Mouse (Mus musculus) forebrain, embryonic 10.5 days (tissue): ENCODE measurements around the gene Antxr1. TPM values are rescaled to one million over a fixed set of nuclear protein-coding genes. Genes with fewer than 3 reads are reported as not detected.

ENCODE experiments used
- DNase-seq: peaks from one replicate; pipeline ENCODE4 v3.0.0-alpha.2; 2017; ENCODE audit warnings: low spot score; ENCODE audit errors: extremely low spot score
- H3K27ac ChIP-seq: fragments of 300-500 bp; sonication (generic); 2 replicates; pipeline ENCODE4 v1.5.1; 2016; ENCODE audit warnings: mild to moderate bottlenecking
- H3K27me3 ChIP-seq: fragments of 300-500 bp; sonication (generic); 2 replicates; pipeline ENCODE4 v1.6.1; 2016; ENCODE audit warnings: mild to moderate bottlenecking; ENCODE audit not compliant: poor library complexity, severe bottlenecking
- H3K36me3 ChIP-seq: fragments of 300-500 bp; sonication (generic); replicated peaks from 2 replicates; pipeline ENCODE4 v1.6.1; 2016; ENCODE audit warnings: mild to moderate bottlenecking, moderate library complexity
- H3K4me1 ChIP-seq: fragments of 300-500 bp; sonication (generic); 2 replicates; pipeline ENCODE4 v1.6.1; 2016
- H3K4me3 ChIP-seq: fragments of 300-500 bp; sonication (generic); 2 replicates; pipeline ENCODE4 v1.5.1; 2016; ENCODE audit warnings: mild to moderate bottlenecking, moderate library complexity
- H3K9me3 ChIP-seq: fragments of 300-500 bp; sonication (generic); 2 replicates; pipeline ENCODE4 v1.6.1; 2016; ENCODE audit warnings: mild to moderate bottlenecking, moderate library complexity
- WGBS: fragments of 180-500 bp; shearing (Covaris S2); methylation state at CpG from one replicate; pipeline ENCODE4 v1.1.7; 2016; 5-methylcytosine and 5-hydroxymethylcytosine counted together
- polyA plus RNA-seq: library from polyadenylated mRNA; unstranded; fragments of >200 nt; fragmentation: Nextera tagmentation; extraction: Ambion mirVana; gene quantifications from 2 replicates; pipeline ENCODE4 v1.2.1, GENCODE M21; 2016

Antxr1 gene
- polyA plus RNA-seq, 1 experiment from 2014 or later, result 4.3 TPM

DNA sequence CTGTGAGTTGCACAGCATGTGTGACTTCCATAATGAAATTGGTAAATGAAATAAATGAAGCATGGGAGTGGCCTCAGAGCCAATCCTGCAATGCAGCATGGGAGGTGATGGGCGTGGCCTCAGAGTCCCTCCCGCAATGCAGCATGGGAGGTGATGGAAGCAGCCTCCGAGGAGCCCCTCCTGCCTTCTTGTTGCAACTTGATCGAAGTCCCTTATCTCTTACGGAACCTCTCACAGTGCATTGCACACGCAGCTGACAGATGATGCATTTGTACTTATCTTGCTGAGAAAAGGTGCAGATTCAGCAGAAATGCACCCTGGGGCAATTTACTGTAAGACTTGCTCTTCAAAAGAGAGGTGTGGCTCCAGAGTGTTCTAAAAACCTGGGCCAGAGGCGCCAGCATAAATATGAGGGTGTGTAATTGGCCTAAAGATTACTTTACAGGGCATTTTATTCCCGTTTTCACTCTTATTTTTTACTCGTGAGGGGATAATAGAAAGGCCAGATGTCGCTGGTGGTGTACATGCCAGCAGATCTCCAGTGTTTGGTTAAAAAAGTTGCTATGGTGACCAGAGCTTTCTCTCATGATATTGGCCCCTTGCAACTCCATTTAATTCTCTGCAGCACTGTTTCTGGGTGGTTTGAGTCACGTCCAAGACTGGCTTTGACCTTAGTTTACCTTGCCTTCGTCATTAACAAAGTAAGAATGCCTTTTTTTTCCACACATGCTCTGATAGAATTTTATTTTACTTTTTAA lies 195.6 kb downstream of the Antxr1 start:
- Histone ChIP-seq H3K27me3 (no peaks in the 10 kb centered on the region), H3K27ac (no peak overlapping the region), H3K36me3 (peaks cover 15% of the 10 kb centered on the region), H3K4me3 (no peak overlapping the region), H3K4me1 (no peaks in the 10 kb centered on the region), H3K9me3 (no peaks in the 10 kb centered on the region)
- WGBS, result 84% methylated on average over 12 of the region's 12 CpGs
- DNase-seq, result no peak

DNA sequence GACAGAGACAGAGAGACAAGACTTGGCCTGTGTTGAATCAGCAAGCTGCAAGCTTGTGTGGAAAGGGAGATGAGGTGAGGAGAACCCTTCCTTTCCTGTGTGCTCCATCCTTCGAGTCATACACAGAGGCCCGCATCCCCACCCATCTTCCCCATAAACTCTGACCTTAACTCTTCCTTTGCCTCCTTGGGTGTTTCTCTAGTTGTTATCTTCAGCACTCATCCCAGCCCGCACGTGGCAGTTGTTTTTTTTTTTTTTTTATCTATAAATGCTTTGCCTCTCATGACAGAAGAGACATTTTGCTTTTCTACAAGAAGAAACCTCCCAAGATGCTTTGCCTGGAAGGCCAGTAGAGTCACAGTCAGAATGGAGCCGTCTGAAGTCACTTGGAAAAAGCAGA lies 197.1 kb downstream of the Antxr1 start:
- no peaks in the 10 kb centered on the region for H3K27me3 ChIP-seq
- DNase-seq, result no peak
- peaks cover 15% of the 10 kb centered on the region for H3K36me3 ChIP-seq
- no peak overlapping the region for H3K27ac ChIP-seq
- whole genome bisulfite sequencing, result 90% methylated on average over 5 of the region's 5 CpGs
- H3K4me1 ChIP-seq, result no peaks in the 10 kb centered on the region
- no peaks in the 10 kb centered on the region for H3K9me3 ChIP-seq
- no peak overlapping the region for H3K4me3 ChIP-seq

DNA sequence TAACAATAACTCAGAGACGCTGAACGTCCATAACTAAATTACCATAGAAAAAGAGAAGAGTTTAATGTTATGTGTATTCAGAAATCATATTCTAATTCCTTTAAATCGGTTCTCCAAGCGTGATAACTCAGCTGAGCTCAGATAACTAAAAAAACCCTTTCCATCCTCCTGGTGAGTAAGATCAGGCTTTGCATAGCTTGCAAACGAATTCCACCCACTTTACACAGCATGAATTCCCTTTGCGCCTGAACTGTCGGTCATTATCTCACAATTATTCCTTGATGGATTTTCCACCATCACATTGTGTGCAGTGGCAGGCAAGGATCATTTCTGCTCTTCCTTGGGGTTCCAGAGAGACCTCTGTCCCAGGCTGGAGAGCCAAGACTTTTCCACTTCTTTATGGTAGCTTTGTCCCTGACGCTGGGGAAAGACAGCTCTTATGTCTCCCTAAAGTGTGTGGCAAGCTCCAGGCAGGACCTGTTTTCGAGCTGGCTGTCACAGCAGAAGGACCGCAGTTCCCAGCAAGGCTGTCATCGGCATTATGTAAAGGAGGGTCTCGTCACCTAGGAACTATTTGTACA lies 201.6 kb downstream of the Antxr1 start:
- Histone ChIP-seq H3K27ac (no peak overlapping the region), H3K9me3 (peaks cover 4% of the 10 kb centered on the region; the same call in 1 of the 2 replicates), H3K36me3 (peaks cover 20% of the 10 kb centered on the region), H3K4me3 (no peak overlapping the region), H3K27me3 (no peaks in the 10 kb centered on the region), H3K4me1 (peaks cover 6% of the 10 kb centered on the region)
- 79% methylated on average over 12 of the region's 12 CpGs for WGBS
- no peak for DNase-seq

DNA sequence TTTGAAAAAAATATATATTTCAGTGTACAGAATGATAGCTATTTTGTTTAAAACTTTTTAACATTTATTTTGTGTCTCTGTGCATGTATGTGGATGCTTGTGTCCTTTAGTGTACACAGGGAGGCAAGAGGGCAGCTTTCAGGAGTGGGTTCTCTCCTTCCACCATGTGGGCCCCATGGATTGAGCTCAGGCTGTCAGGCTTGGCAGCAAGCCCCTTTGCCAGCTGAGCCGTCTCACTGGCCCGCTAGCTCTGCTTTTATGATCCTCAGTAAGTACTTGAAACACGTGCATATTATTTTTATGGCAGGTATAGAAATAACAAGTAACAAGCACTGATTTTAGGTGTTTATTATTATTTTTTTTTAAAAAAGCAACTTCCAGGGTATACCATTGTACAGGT lies 202.1 kb downstream of the Antxr1 start:
- Histone ChIP-seq H3K36me3 (peaks cover 20% of the 10 kb centered on the region), H3K9me3 (peaks cover 4% of the 10 kb centered on the region; the same call in 1 of the 2 replicates), H3K4me1 (peaks cover 6% of the 10 kb centered on the region), H3K4me3 (no peak overlapping the region), H3K27me3 (no peaks in the 10 kb centered on the region), H3K27ac (no peak overlapping the region)
- WGBS, result 95% methylated on average over 3 of the region's 3 CpGs
- no peak for DNase-seq

DNA sequence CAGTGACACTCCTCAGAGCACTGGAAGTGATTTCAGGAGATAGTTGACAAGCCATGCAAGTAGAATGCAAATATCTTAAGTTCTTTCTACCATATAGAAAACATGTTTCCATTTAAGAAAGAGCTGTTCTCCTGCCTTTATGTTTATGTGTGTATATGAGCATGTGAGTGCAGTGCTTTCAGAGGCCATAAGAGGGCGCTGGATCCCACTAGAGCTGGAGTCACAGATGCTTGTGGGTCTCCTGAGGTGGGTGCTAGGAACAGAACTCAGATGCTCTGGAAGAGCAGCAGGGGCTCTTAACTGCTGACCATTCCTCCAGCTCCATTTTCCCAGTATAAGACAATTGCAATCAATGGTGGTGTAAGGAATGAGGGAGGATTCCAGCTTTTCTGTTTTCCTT lies 204.5 kb downstream of the Antxr1 start:
- H3K4me3 ChIP-seq, result no peak overlapping the region
- no peaks in the 10 kb centered on the region for H3K27me3 ChIP-seq
- DNase-seq, result no peak
- H3K36me3 ChIP-seq, result peaks cover 12% of the 10 kb centered on the region
- no peak overlapping the region for H3K27ac ChIP-seq
- H3K4me1 ChIP-seq, result peaks cover 16% of the 10 kb centered on the region
- WGBS, result 57% methylated on average over 1 of the region's 1 CpGs
- H3K9me3 ChIP-seq, result peaks cover 4% of the 10 kb centered on the region; the same call in 1 of the 2 replicates

DNA sequence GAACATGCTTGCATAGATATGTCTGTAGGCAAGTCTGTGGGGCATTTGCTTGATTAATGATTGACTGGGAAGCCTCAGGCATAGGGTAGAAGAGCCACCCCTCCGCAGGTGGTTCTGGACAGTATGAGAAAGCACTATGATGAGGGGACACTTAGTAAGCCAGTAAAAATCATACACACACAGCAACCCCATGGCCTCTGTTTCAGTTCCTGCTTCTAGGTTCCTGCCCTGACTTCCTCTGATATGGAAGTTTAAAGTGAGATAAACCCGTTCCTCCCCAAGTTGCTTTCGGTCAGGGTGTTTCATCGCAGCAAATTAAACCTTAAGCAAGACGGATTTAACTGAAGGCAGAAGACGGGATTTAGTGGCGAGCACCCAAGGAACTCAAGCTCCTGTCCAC lies 205.0 kb downstream of the Antxr1 start:
- Histone ChIP-seq H3K4me1 (peaks cover 16% of the 10 kb centered on the region), H3K36me3 (peaks cover 7% of the 10 kb centered on the region; the same call in 1 of the 2 replicates), H3K4me3 (no peak overlapping the region), H3K27me3 (no peaks in the 10 kb centered on the region), H3K27ac (no peak overlapping the region), H3K9me3 (peaks cover 4% of the 10 kb centered on the region; the same call in 1 of the 2 replicates)
- DNase-seq, result no peak
- WGBS, result 95% methylated on average over 7 of the region's 7 CpGs

DNA sequence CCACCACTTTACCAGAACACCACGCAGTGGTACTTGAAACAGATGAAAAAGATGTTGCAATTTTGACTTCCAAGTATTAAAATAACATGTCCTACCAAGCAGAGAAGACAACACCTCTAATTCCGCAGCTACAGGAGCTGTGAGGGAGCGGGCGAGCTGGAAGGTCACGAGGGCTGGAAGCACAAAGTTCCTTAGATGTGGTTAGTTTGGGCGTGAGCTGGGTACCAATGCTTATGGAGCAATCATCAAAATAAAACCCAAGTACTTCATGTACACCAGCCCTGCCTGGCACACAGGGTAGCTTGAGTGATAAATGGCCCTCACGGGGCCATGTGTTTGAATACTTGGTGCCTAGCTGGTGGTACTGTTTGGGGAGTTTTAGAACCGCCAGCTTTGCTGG lies 205.8 kb downstream of the Antxr1 start:
- Histone ChIP-seq H3K4me3 (no peak overlapping the region), H3K27ac (no peak overlapping the region), H3K27me3 (no peaks in the 10 kb centered on the region), H3K9me3 (peaks cover 4% of the 10 kb centered on the region; the same call in 1 of the 2 replicates), H3K36me3 (peaks cover 5% of the 10 kb centered on the region; the same call in 1 of the 2 replicates), H3K4me1 (peaks cover 16% of the 10 kb centered on the region)
- 97% methylated on average over 8 of the region's 8 CpGs for WGBS
- no peak for DNase-seq

DNA sequence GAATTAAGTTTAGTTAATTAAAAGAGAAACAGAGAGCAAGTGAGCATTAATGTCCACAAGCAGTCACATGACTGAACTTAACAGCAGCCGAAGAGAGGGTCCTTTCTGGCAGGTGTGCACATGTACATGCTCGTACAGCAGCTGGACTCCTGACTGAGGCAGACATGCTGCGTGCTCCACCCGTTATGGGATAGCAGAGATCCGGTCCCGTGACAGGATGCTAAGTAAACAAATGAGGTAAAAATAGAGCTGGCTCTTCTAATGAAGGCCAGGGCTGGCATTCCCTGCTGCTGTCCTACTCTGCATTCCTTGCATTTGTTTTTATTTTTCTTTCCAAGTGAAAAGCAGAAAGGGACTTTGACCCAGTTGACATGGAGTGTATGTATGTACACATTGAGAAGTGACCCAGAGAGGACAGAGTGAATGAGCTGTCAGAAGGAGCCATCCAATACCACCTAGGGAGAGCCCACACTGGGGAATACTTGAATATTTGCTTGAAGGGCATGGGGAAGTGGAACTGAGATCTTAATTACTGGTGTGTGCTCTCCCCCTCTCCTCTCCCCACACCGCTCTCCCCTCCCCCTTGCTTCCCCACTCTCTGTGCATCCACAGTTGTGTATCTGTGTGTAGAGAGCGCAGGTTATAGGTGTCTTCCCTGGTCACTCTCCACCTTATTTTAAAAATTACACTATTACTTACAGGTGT lies 208.4 kb downstream of the Antxr1 start:
- no peak overlapping the region for H3K27ac ChIP-seq
- H3K4me1 ChIP-seq, result peaks cover 10% of the 10 kb centered on the region
- H3K36me3 ChIP-seq, result peaks cover 5% of the 10 kb centered on the region; the same call in 1 of the 2 replicates
- WGBS, result 72% methylated on average over 8 of the region's 8 CpGs
- H3K27me3 ChIP-seq, result no peaks in the 10 kb centered on the region
- H3K4me3 ChIP-seq, result no peak overlapping the region
- no peak for DNase-seq
- H3K9me3 ChIP-seq, result peaks cover 4% of the 10 kb centered on the region; the same call in 1 of the 2 replicates

DNA sequence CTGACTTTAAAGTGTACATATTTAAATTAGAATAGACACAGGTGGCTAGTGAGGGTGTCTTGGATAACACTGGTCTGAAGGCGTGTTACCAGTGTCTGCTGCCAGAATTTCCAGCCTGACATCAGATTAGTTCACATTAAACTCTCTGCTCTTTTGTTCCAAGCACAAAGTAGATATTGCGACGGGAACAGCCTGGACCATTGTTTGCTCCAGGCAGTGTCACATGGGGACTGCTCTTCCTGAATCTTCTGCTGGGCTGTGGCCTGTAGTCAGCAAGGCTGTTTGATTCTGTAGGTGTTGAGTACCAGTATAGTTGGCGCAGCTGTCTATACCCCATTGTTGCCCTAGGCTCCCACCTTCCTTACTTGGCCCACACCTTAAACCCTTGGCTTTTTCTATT lies 211.6 kb downstream of the Antxr1 start:
- WGBS, result 93% methylated on average over 4 of the region's 4 CpGs
- H3K27me3 ChIP-seq, result no peaks in the 10 kb centered on the region
- no peak overlapping the region for H3K4me3 ChIP-seq
- DNase-seq, result no peak
- H3K9me3 ChIP-seq, result no peaks in the 10 kb centered on the region
- peaks cover 9% of the 10 kb centered on the region for H3K4me1 ChIP-seq
- H3K27ac ChIP-seq, result no peak overlapping the region
- no peaks in the 10 kb centered on the region for H3K36me3 ChIP-seq

DNA sequence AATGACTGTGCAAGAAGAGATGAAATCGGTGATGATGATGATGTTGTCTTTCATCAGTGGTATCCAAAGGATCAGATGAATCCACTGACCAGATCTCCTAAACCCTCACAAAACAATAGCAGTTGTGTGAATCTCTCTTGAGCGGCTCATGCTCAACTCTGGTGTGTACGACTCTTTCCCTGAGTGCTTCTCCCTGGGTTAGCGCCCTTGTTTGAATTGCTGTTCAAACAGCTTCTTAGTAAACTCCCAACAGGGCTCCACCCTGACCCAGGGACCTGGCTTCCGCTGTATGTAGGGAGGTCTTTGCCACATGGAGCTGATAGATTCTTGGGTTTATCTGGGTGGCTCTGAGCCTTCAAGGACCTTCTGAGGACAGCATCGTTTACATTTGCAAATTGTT lies 212.2 kb downstream of the Antxr1 start:
- 90% methylated on average over 6 of the region's 6 CpGs for WGBS
- H3K9me3 ChIP-seq, result no peaks in the 10 kb centered on the region
- H3K36me3 ChIP-seq, result no peaks in the 10 kb centered on the region
- no peak for DNase-seq
- no peak overlapping the region for H3K4me3 ChIP-seq
- peaks cover 9% of the 10 kb centered on the region for H3K4me1 ChIP-seq
- H3K27me3 ChIP-seq, result no peaks in the 10 kb centered on the region
- H3K27ac ChIP-seq, result no peak overlapping the region

DNA sequence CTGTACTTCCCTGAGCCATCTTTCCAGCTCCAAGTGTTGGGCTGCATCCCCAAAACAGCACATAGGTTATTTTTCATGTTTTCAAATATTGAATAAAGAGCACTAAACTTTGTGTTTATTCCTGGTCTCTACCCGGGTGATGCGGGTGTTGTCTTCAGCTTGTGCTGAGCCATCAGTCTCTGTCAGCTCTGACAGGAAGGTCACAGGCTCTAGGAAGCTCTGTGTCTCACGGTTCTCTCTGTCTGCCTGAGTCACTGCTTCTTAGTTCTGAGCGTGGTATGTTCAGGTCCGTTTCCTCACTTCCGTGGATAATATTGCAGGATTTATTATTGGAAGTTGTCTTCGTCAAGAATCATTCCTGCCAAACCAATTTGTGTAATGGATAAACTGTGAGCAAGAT lies 213.7 kb downstream of the Antxr1 start:
- WGBS, result 91% methylated on average over 7 of the region's 7 CpGs
- Histone ChIP-seq H3K9me3 (no peaks in the 10 kb centered on the region), H3K36me3 (no peaks in the 10 kb centered on the region), H3K4me3 (no peak overlapping the region), H3K4me1 (peaks cover 1% of the 10 kb centered on the region), H3K27me3 (no peaks in the 10 kb centered on the region), H3K27ac (no peak overlapping the region)
- DNase-seq, result no peak

DNA sequence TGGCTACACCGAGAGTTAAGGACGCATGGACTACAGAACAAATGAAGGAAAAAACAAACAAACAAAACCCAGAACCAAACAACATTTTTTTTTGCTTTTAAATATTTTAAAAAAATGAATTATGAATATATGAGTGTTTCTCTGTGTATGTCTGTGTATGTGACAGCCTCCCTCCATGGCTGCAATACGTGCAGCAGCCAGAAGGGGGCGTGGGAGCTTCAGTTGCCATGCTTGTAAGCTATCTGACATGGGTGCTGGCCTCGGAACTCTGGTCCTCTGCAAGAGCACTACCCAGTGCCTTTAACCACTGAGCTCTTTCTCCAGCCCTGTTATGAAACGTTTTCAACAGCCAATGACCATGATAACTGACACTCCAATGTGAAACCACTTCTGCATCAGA lies 215.0 kb downstream of the Antxr1 start:
- no peak for DNase-seq
- Histone ChIP-seq H3K4me3 (no peak overlapping the region), H3K4me1 (no peaks in the 10 kb centered on the region), H3K27ac (no peak overlapping the region), H3K27me3 (no peaks in the 10 kb centered on the region), H3K9me3 (no peaks in the 10 kb centered on the region), H3K36me3 (no peaks in the 10 kb centered on the region)
- 89% methylated on average over 6 of the region's 6 CpGs for whole genome bisulfite sequencing

DNA sequence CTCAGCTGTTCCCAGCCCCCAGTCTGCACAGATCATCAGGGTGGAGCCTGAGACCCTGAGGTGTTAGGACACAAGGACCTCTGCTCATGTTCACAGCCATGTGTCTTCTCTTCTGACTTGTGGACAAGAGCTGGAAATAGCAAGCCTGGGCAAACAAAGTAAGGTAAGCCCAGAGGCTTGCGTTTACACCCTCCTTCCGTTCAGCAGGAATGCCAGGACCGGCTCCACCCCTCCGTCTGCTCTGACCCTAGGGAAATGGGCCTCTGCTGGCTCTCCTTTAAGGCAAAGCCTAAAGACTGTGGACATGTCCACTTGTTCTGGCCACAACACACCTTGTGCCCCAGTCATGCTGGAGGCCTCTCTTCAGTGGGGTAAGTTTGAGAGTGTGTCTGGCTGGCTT lies 215.6 kb downstream of the Antxr1 start:
- H3K36me3 ChIP-seq, result no peaks in the 10 kb centered on the region
- H3K4me1 ChIP-seq, result no peaks in the 10 kb centered on the region
- no peak overlapping the region for H3K4me3 ChIP-seq
- 87% methylated on average over 4 of the region's 4 CpGs for WGBS
- H3K27ac ChIP-seq, result no peak overlapping the region
- DNase-seq, result no peak
- no peaks in the 10 kb centered on the region for H3K27me3 ChIP-seq
- H3K9me3 ChIP-seq, result no peaks in the 10 kb centered on the region
